Mouse (Mus musculus) embryonic facial prominence, embryonic 11.5 days (tissue): ENCODE data around the gene Frmd4a. TPM values are rescaled to one million over a fixed set of nuclear protein-coding genes. Genes with fewer than 3 reads are reported as not detected.

ENCODE experiments used
- ATAC-seq: fragments of 200-750 bp; cut with Nextera tagmentation; replicated peaks from 2 replicates; pipeline ENCODE4 v1.8.0; 2017; ENCODE audit warnings: low read depth; ENCODE audit not compliant: insufficient number of reproducible peaks, low FRiP score, low TSS enrichment
- DNase-seq: peaks from one replicate; pipeline ENCODE4 v3.0.0-alpha.2; 2015; ENCODE audit warnings: low spot score
- H3K27ac ChIP-seq: fragments of 300-500 bp; sonication (generic); replicated peaks from 2 replicates; pipeline ENCODE4 v1.5.1; 2014; ENCODE audit warnings: mild to moderate bottlenecking, low read depth, low read length, control low read depth
- H3K27me3 ChIP-seq: fragments of 300-500 bp; sonication (generic); 2 replicates; pipeline ENCODE4 v1.6.1; 2014; ENCODE audit warnings: mild to moderate bottlenecking, low read length, moderate library complexity, mixed read lengths; ENCODE audit not compliant: control insufficient read depth, insufficient read depth
- H3K36me3 ChIP-seq: fragments of 300-500 bp; sonication (generic); replicated peaks from 2 replicates; pipeline ENCODE4 v1.6.1; 2014; ENCODE audit warnings: low read depth, mild to moderate bottlenecking, low read length, moderate library complexity, mixed read lengths; ENCODE audit not compliant: control insufficient read depth, insufficient read depth
- H3K4me1 ChIP-seq: fragments of 300-500 bp; sonication (generic); 2 replicates; pipeline ENCODE4 v1.6.1; 2014; ENCODE audit warnings: low read length, mixed read lengths; ENCODE audit not compliant: control insufficient read depth, insufficient read depth
- H3K4me2 ChIP-seq: fragments of 300-500 bp; sonication (generic); 2 replicates; pipeline ENCODE4 v1.6.1; 2014; ENCODE audit warnings: low read depth, mild to moderate bottlenecking, control low read depth, low read length, moderate library complexity
- H3K4me3 ChIP-seq: fragments of 300-500 bp; sonication (generic); 2 replicates; pipeline ENCODE4 v1.5.1; 2014; ENCODE audit warnings: low read depth, low read length, control low read depth
- H3K9ac ChIP-seq: fragments of 300-500 bp; sonication (generic); replicated peaks from 2 replicates; pipeline ENCODE4 v1.6.1; 2014; ENCODE audit warnings: mild to moderate bottlenecking, control low read depth, low read length
- H3K9me3 ChIP-seq: fragments of 300-500 bp; sonication (generic); replicated peaks from 2 replicates; pipeline ENCODE4 v1.6.1; 2016; ENCODE audit warnings: mild to moderate bottlenecking, low read length, inconsistent platforms, mixed read lengths; ENCODE audit not compliant: control insufficient read depth
- WGBS: fragments of 180-500 bp; shearing (Covaris S2); extraction: QIAGEN DNeasy Blood & Tissue Kit; methylation state at CpG from one replicate; pipeline ENCODE4 v1.1.7; 2014; 5-methylcytosine and 5-hydroxymethylcytosine counted together
- polyA plus RNA-seq: library from polyadenylated mRNA; unstranded; fragments of >200 nt; fragmentation: Nextera tagmentation; extraction: Ambion mirVana; gene quantifications from 2 replicates; pipeline ENCODE4 v1.2.1, GENCODE M21; 2014

Frmd4a gene
- polyA plus RNA-seq, 1 experiment from 2014 or later = 38.5 TPM

DNA sequence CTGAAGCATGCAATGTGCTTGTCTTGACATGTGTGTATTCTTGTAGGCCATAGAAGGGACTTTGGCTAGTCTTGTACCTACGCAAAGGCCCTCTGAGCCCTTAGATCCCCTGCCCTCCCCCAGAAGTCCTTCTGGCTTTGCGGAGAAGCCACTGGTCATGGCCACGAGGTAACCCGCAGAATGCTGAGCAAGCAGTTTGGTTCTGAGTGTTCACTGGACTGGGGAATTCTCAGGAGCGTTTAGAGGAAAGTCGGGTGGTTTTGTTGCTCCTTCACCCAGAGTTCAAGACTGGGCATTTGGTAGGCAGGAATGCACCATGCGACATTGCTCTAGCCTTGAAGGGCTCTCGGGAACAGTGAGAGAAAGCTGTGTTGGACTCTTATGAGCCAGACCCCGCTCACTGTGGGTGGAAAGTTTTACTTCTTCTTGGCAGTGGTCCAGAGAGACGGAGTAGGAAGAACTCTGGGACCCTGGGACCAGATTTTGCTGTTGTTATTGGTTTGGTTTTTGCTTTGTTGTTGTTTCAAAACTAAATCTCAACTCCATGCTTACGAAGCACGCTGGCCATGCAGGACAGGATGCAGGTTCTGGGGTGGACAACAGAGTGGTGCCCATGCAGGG is 432.5 kb downstream of the Frmd4a start:
- H3K4me3 ChIP-seq = no peak overlapping the region
- 83% methylated on average over 12 of the region's 12 CpGs for WGBS
- no peak overlapping the region for H3K27ac ChIP-seq

DNA sequence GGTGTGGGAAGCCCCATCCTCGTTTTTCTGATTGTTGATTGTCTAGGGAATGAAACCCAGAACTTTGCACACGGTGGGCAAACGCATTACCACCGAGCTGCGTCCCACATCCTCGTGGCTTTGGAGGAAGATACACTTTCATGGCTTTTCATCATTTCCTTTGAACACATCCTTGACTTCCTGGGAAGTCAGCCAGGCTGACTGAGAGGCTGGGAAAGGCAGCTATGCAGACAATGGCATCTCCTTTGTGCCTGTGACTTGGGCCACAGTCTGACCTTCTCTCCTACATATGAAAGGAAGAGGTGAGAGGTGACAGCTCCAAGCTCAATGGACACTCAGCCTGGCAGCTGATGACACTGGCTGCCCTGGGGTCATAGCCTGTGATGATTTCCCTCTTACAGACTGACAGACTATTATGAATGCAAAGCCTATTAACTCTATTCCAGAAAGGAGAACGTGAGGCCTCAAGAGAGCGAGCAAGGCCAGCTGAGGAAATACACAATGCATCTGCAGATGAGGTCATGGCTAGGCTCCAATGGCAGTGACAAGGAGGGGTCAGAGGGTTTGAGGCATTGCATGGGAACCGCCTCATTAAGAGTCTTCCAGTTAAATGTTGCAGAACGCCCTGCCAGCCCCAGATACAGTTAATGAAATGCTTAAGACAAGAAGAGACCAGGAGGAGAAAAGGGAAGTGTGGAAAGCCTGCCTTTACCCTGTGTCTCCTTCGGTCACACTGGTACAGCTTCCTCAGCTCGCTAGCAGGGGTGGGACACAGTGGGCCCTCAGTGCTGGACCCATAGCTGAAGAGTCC is 435.3 kb downstream of the Frmd4a start:
- H3K9me3 ChIP-seq = no peaks in the 10 kb centered on the region
- ATAC-seq = peak; percentile 79; the same call in 1 of the 2 replicates
- no peak for DNase-seq
- H3K27ac ChIP-seq = no peak overlapping the region
- no peak overlapping the region for H3K4me2 ChIP-seq
- H3K9ac ChIP-seq = no peak overlapping the region
- no peaks in the 10 kb centered on the region for H3K4me1 ChIP-seq
- no peaks in the 10 kb centered on the region for H3K27me3 ChIP-seq
- no peaks in the 10 kb centered on the region for H3K36me3 ChIP-seq
- H3K4me3 ChIP-seq = no peak overlapping the region
- WGBS = 55% methylated on average over 12 of the region's 12 CpGs

More for the DNA sequence above, 432.5 kb downstream of the Frmd4a start:
- no peak overlapping the region for H3K9ac ChIP-seq
- DNase-seq (no peak), ATAC-seq (no peak)
- H3K4me2 ChIP-seq = no peak overlapping the region
- no peaks in the 10 kb centered on the region for H3K27me3 ChIP-seq
- no peaks in the 10 kb centered on the region for H3K4me1 ChIP-seq
- no peaks in the 10 kb centered on the region for H3K9me3 ChIP-seq
- no peaks in the 10 kb centered on the region for H3K36me3 ChIP-seq

DNA sequence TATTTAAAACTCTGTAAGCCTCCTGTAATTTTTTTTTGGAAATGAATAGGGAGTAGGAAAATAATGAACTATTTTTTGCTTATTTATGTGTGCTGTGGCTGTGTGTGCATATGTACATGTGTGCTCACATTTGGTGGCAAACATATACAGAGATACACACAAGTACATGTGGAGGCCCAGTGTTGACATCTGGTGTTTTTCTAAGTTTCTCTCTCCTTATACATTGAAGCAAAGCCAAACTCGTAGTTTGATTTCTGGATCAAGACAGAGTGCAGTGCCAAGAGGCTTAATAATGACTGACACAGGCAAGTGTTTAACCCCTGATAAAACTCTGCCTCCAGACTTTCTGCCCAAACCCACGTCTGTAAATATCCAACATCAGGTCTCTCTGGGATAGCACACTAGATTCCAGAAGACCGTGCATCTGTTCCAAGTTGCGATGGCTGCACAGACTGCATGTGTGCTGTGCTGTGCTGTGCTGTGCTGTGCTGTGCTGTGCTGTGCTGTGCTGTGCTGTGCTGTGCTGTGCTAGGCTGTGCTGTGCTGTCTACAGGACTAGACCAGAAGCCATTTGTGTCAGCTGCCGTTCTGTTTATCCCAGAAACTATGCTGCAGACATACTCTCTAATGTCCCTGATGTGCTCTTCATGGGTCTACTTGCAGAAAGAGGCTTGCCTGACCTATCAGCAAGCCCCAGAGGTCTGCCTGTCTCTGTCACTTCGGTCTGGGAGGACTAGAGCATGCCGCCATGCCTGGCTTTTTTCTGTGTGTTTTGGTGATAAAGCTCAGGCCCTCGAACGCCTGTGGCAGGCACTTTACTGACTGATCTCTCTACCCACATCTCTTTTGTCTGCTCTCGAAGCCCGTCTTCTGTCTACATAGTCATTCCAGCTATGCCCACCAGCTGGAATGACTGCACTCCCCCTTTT is 437.8 kb downstream of the Frmd4a start:
- WGBS = 86% methylated on average over 11 of the region's 11 CpGs
- no peak overlapping the region for H3K9ac ChIP-seq
- no peak for DNase-seq
- H3K36me3 ChIP-seq = no peaks in the 10 kb centered on the region
- no peaks in the 10 kb centered on the region for H3K4me1 ChIP-seq
- no peak overlapping the region for H3K27ac ChIP-seq
- no peak for ATAC-seq
- H3K9me3 ChIP-seq = no peaks in the 10 kb centered on the region
- no peaks in the 10 kb centered on the region for H3K27me3 ChIP-seq
- no peak overlapping the region for H3K4me2 ChIP-seq
- H3K4me3 ChIP-seq = no peak overlapping the region

DNA sequence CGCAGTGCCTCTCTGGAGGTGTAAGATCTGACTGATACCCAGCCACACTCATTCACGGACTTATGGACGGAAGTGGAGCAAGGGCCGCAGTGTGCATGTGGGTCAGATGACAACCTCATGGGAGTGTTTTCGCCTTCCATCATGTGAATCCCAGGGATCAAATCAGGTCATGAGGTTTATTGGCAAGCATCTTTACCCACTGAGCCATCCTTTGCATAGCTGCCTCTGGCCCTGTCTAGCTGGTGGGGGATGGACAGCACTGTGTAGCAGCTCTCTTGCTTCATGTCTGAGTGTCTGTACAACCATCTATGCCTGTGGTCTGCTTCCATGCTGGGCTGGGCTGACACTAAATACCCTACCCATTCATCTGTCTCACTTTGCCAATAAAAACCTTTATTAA is 443.4 kb downstream of the Frmd4a start:
- ATAC-seq (peak; percentile 54; the same call in 1 of the 2 replicates), DNase-seq (no peak)
- Histone ChIP-seq H3K4me2 (no peak overlapping the region), H3K9me3 (no peaks in the 10 kb centered on the region), H3K9ac (no peak overlapping the region), H3K4me1 (0 out of 2 replicates have a peak, but pooled peaks cover 4% of the 10 kb centered on the region), H3K27ac (no peak overlapping the region), H3K27me3 (no peaks in the 10 kb centered on the region), H3K36me3 (no peaks in the 10 kb centered on the region), H3K4me3 (no peak overlapping the region)
- 55% methylated on average over 5 of the region's 5 CpGs for WGBS

DNA sequence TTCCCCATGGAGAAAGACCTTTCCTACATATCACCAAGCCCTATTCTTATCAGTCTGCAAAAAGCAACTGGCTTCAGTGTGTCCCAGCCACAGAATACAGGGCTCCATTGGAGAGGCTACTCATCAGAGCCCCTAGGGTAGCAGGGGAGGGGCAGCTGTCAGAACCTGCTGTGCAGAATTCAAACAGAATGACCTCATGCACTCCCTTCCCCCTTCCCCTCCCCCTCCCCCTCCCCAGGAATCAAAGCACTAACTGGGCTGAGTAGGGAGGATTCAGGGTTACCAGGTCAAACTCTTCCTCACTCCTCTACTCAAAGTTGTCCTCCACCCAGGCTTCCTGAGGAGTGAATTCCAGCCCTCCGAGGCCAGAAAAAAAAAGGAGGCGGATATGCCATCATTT is 444.0 kb downstream of the Frmd4a start:
- 0 out of 2 replicates have a peak, but pooled peaks cover 4% of the 10 kb centered on the region for H3K4me1 ChIP-seq
- H3K27ac ChIP-seq = no peak overlapping the region
- DNase-seq = peak; percentile 39
- H3K9ac ChIP-seq = no peak overlapping the region
- H3K4me2 ChIP-seq = no peak overlapping the region
- H3K4me3 ChIP-seq = no peak overlapping the region
- 9% methylated on average over 2 of the region's 2 CpGs for WGBS
- H3K9me3 ChIP-seq = no peaks in the 10 kb centered on the region
- H3K27me3 ChIP-seq = no peaks in the 10 kb centered on the region
- ATAC-seq = peak; percentile 45; the same call in 1 of the 2 replicates
- no peaks in the 10 kb centered on the region for H3K36me3 ChIP-seq

DNA sequence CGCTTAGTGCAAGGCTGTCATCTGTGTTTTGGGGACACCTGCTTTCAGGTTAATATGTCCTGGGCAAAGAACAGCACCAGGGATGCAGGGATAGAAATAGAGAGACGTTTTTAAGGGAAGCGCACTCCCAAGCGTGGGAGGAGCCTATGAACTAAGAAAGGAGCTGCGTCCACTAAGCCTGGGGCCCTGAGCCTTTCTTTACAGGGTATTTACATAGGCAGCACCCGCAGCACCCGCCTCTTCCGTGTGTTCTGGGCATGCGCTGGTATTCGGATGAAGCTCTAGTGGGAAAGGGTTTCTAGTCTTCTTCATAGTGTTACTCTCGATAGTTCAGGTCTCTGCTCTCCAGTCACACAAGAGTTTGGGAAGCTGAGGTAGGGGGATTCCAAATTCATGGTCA is 445.0 kb downstream of the Frmd4a start:
- Histone ChIP-seq H3K36me3 (no peaks in the 10 kb centered on the region), H3K27ac (no peak overlapping the region), H3K4me2 (no peak overlapping the region), H3K9me3 (no peaks in the 10 kb centered on the region), H3K4me3 (no peak overlapping the region), H3K4me1 (0 out of 2 replicates have a peak, but pooled peaks cover 4% of the 10 kb centered on the region), H3K9ac (no peak overlapping the region), H3K27me3 (no peaks in the 10 kb centered on the region)
- 24% methylated on average over 11 of the region's 11 CpGs for WGBS
- ATAC-seq (no peak), DNase-seq (peak; percentile 40)

DNA sequence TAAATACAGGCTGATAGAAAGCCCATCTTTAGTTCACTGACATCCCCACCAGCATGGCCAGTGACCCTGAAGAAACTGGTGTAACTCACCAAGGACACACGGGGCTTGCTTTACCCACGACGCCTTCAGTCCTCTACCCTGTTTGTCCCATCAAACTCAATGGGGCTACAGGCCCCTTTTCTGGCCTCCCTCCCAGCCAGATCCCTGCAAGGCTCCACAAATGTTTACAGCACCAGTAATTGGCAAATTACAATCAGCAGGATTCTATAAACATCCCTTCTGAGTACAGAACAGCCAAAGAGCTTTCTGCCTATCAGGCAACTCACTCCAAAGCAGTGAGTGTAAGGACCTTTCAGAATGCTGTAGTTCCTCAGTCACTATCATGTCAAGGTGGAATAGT is 448.6 kb downstream of the Frmd4a start:
- Histone ChIP-seq H3K4me1 (no peaks in the 10 kb centered on the region), H3K4me2 (no peak overlapping the region), H3K36me3 (no peaks in the 10 kb centered on the region), H3K27me3 (no peaks in the 10 kb centered on the region), H3K9me3 (no peaks in the 10 kb centered on the region; the same call in 1 of the 2 replicates), H3K9ac (no peak overlapping the region), H3K4me3 (no peak overlapping the region), H3K27ac (no peak overlapping the region)
- 62% methylated on average over 3 of the region's 3 CpGs for WGBS
- no peak for ATAC-seq
- peak; percentile 38 for DNase-seq
